Mouse (Mus musculus) frontal cortex, postnatal 10 days (tissue): ENCODE data around the gene Ankrd12.

ENCODE experiments used
- DNase-seq, 2 experiments: peaks; one replicate each; pipeline ENCODE4 v3.0.0; 2022; ENCODE audit warnings: low spot score in 2 of 2, mixed read lengths in 1 of 2

Ankrd12 gene

DNA sequence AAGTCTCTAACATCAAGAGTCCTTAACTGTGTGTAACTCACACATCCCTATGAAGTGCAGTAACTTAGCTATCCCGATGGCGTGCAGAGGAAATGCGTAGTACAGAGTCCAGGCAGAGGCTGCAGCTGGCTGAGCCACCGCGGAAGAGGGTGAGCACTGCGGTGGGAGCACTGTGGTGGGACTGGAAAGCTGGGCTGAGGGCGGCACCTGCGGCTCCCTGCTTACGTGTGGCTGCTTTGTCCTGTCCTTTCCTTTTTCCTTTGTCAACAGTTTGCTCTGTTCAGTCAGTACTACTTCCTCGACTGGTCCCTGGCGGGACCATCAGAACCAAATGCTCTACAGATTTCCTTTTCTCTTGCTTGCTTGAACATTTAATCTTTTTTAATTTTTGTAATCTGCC, 109.1 kb downstream of the Ankrd12 start:
- DNase-seq, result no peak

DNA sequence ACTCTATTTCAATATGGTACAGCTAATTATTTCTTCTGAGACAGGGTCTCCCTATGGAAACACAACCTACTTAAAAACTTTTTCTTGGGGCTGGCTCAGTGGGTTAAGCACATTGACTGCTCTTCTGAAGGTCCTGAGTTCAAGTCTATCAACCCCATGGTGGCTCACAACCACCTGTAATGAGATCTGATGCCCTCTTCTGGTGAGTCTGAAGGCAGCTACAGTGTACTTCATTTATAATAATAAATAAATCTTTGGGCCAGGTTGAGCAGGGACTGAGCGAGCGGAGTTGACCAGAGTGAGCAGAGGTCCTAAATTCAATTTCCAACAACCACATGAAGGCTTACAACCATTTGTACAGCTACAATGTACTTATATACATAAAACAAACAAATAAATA, 114.6 kb downstream of the Ankrd12 start:
- DNase-seq, result no peak

- DNase-seq, result no peak
Observed at GRCm38 (mm10) chr17:65961606-65962136, 115.2 kb downstream of the Ankrd12 start.

DNA sequence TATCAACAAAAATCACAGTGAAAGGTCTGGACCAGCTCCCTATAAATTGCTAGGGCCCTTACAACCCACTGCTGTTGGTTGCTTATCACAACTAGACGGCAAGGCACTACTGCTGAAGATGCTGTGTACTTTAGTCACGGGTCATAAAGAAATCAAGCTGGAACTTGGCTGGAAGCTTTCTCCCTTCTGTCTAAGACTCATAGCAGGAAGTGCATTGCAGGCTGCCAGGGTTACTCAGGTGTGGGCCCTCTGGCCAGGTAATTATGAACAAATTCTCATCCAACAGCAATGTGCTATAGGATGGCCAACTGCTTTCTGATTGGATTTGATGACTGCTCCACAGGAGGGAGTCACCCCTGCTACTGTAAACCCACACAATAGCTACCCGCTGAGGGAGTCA, 117.9 kb downstream of the Ankrd12 start:
- no peak for DNase-seq

GRCm38 (mm10) chr17:65958366-65958765, 118.5 kb downstream of the Ankrd12 start:
- no peak for DNase-seq

DNA sequence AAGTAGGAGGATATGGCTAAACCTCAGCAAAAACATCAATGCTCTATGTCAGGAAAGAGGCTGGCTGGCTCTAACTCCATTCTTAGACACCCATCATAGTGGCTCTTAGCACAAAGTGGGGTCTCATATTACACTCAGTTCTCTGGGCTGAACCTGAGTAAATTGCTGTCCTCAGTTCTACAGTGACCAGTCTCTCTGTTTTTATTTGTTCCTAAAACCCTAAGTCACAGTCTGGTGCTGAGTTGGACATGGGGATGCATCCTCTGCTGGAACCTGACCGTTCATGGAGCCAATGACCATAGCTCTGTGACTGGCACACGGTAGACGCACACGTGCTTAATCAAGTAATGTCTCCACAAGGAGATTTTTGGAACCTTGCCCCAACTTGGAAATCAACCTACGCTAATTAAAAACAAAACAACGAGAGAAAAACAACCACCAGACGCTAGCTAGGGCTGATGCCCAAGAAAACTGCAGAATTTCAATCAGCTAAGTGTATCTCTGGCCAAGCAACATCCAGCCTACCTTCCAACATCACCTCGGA, 119.0 kb downstream of the Ankrd12 start:
- DNase-seq, result no peak

DNA sequence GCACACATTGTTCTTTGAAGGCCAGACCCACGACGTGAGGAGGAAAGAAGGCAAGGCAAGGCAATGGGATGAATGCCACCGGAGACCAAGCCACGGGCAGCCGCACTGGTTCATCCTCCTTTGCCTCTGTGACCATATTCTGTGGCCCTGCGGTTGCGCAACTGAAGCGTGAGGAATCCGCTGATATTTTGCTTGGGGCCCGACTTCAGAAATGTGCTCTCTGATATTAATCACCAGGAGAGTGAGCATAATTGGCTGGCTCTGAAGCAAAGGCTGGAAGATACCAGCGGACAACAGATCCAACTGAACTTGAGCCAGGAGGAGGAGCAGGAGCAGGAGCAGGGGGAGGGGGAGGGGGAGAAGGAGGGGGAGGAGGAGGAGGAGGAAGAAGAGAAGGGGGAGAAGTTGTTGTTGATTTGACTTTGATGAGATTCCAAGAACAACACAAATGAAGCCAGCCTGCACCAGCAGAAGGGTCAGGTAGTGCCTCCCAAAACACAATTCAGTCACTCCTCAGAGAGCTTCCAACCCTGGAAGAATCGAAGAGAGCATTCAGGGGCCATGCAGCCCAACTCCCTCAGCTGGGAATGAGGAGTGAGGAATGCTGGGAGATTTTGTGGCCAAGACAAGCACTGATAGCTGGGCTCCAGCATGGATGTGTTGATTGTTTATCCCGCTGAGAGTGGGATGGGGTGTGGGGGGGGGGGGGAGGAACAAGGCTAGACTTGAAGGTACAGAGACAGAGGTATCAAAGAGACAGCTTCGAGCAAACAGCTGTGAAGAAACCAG, 119.7 kb downstream of the Ankrd12 start:
- no peak for DNase-seq

DNA sequence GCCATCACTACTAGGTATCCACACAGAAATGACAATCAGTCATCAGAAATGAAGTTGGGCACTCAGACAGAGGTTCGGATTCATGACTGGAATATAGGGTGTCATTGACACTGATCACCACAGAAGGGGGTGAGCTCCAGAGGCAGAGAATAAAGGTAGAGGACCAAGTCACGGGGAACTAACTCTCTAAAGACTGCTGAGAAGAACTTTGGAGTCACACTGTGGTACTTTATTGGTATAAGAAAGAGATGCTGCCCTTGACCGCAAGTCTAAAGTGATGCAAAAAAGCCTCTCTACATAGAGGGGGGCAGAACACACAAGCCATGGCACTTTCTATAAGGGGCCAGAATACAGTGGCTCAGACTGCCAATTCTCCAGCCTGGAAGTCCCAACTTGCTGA, 120.7 kb downstream of the Ankrd12 start:
- no peak for DNase-seq

GRCm38 (mm10) chr17:65953959-65954358, 122.9 kb downstream of the Ankrd12 start:
- DNase-seq, result no peak

DNA sequence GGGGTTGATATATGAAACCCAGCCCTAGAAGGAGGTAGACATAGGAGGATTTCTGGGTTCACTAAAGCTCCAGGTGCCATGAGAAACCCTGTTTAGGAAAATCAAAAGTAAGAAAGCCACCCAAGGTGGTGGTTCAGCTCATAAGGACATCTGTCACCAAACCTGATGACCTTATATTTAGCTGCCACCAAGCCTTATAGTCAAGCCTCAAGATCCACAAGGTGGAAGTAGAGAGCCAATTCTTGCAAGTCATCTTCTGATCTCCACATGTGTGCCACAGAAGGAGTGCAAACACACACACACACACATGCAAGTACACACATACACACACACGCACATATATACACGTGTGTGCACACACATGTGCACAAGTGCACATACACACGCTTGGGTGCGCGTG, 124.8 kb downstream of the Ankrd12 start:
- DNase-seq, result no peak

DNA sequence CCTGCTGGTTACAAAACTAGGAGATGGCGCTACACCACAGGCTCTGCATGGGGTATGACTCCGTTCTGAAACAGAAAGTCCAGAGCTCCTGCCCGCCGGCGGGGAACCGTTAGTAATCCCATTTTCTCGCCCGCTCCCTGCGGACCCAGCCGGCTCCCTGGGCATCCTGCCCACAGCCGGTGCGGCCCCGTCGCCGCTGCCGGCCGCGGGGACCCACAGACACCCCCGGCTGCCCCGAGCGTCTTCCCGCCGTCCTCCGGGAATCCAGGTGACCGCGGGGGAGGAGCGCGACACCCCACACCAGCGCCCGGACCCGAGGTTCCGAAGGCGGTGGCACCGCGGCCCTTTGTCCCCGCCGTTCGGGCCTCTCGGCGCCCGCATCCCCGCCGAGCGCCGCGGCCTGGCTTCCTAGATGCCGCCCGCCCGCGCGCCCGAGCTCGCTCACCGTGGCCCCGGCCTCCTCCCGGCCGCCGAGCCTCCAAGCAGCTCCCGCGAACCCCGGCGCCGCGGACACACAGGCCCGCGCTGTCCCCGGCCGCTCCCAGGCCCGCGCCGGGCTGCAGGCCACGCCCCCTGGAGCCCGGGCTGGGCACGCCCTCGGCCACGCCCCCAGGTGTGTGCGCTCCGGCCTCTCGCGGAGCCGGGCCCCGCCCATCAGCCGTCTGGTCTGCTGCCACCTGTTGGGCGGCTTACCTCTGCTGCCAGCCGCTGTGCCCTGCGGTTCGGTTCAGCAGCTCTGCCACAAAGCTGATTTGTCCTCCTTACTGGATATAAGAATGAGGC, 126.1 kb downstream of the Ankrd12 start, which contains the start of gene Twsg1:
Gene Twsg1 (minus strand): TSS at position 605 of the 783 bp plus-strand sequence.
- peak; percentile 76 to 87 for DNase-seq

DNA sequence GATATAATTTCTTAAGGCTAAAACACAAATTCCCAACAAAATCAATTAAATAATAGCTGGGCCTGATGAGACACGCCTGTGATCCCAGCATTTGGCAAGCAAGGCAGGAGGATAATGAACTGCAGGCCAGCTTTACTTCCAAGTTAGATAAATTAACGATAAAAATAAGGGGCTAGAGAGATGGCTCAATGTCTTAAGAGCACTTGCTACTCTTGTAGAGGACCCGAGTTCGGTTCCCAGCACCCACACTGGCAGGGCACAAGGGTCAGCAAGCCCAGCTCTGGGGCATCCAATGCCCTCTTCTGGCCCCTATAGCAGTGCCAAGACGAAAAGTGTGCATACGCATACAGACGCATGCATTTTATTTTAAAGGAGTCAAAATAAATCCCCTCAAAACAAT, 126.7 kb downstream of the Ankrd12 start:
- DNase-seq, result no peak

- DNase-seq, result no peak
Observed at GRCm38 (mm10) chr17:65947307-65947706, 129.6 kb downstream of the Ankrd12 start.

GRCm38 (mm10) chr17:65945420-65945819, 131.5 kb downstream of the Ankrd12 start:
- DNase-seq, result no peak

GRCm38 (mm10) chr17:65942394-65942793, 134.5 kb downstream of the Ankrd12 start:
- DNase-seq, result no peak

DNA sequence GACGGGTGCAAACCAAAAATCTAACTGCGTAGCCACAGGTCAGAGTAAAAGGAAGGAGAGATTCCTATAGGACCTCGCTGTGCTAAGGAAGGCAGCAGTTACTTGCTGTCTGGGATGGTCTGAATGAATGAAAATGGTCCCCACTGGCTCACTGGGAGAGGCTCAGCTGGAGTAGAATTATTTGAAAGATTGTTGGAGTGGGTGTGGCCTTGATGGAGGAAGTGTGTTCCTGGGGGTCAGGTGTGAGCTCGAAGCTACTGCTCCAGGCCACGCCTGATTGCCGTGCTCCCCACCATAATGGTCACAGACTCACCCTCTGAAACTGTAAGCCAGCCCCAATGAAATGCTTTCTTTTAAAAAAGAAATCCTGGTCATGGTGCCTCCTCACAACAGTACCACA, 135.6 kb downstream of the Ankrd12 start:
- no peak for DNase-seq

GRCm38 (mm10) chr17:65940221-65940620, 136.7 kb downstream of the Ankrd12 start:
- no peak for DNase-seq

DNA sequence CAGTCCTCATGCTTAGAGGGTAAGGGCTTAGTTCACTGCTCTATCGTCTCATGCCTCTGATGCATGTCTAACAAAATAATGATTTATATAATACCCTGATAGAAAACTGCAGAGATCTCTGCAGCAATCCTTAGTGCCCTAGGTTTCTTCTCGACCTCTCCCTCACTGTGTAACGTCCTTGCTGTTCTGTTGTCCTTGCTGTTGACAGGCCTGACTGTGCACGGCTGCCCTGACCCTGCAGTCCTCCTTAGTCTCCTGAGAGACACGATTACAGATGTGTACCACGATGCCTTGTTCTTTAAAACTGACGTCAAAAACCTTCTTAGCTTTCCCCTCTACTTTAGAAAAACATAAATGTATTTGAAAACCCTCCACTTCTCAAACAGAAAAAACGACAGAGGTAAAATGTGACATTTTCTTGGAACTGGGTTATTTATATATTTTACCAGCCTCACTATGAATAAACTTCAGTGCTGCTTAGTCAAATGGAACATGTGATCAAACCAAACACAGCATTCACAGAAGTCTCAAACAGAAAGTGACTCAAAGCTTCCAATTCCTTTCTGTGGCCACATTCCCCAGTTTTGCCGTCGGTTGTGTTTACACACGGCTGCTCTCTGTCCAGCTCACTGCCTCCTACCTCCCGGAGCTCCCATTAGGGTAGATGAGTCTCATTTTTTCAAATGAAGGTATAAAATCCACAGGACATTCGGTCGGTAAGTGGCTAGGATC, 137.3 kb downstream of the Ankrd12 start:
- no peak for DNase-seq

DNA sequence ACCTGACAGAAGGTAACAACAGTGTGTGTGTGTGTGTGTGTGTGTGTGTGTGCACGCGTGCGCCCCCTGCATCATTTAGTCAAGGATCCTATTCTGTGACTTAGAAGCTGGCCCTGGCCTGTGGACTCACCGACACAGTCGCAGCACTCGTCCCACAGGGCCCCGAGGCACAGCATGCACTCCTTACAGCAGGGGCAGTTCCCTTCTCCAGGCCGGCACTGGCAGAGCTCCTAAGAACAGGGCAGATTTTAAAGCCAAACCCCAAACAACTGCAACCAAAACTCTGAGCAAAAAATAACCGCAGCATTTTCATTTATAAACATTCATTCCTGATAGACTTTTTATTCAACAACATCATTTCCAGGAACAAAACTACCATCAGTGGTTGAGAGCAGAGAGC, 139.2 kb downstream of the Ankrd12 start:
- DNase-seq, result no peak

DNA sequence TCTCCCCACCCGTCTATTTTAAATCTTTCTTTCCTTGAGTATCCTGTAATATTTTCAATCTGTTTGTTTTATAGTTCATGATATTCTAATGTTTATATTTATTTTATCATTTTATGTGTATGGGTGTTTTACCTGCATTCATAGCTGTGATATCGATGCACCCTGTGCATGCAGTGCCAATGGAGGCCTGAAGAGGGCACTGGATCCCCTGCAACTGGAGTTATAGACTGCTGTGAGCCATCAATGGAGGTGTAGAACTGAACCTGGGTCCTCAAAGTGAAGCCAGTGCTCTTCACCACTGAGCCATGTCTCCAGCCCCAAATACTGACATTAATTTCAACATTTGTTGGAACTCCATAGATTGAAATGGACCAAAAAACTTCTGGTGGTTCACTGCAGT, 143.1 kb downstream of the Ankrd12 start:
- DNase-seq, result no peak

GRCm38 (mm10) chr17:65931525-65931924, 145.4 kb downstream of the Ankrd12 start:
- no peak for DNase-seq

- DNase-seq, result peak in 1 of 2 experiments; percentile 31
Observed at GRCm38 (mm10) chr17:65930960-65931359, 145.9 kb downstream of the Ankrd12 start.
